Mouse (Mus musculus) gastrocnemius, adult 2 months (tissue): ENCODE data around the gene BC048507. TPM values are rescaled to one million over a fixed set of nuclear protein-coding genes. Genes with fewer than 3 reads are reported as not detected.
A peak's percentile ranks its signal among the peaks of the same experiment; 100 is the strongest.
"Not testable (repeated sequence)": the region's sequence is repeated elsewhere in the genome, so short reads cannot be mapped to it uniquely, and the experiment has no call there.

Source experiments
- DNase-seq: peaks from one replicate; pipeline ENCODE4 v3.0.0; 2022
- H3K27ac ChIP-seq: fragments of 200-600 bp; 2 replicates; pipeline ENCODE4 v1.8.1; 2022; ENCODE audit warnings: mild to moderate bottlenecking
- H3K4me3 ChIP-seq: fragments of 200-600 bp; 2 replicates; pipeline ENCODE4 v1.8.1; 2022; ENCODE audit warnings: mild to moderate bottlenecking, moderate library complexity
- CTCF ChIP-seq: fragments of 200-600 bp; IDR thresholded peaks from 2 replicates; pipeline ENCODE4 v1.8.1; 2022; ENCODE audit warnings: antibody characterized with exemption, mild to moderate bottlenecking, moderate library complexity
- intact Hi-C: fragments of 180-260 bp; cut with DNase I; formaldehyde crosslinking; loops from one replicate; pipeline ENCODE4 v1.15.1; 2025
- total RNA-seq, 2 experiments: library from RNA; stranded (reverse); gene quantifications; 2 replicates each; pipeline ENCODE4 v1.2.3; 2021

The BC048507 gene
- total RNA-seq, 2 experiments from 2014 or later = not detected

GRCm38 (mm10) chr13:67862508-67862907 lies 618 bp upstream of the BC048507 start:
- DNase-seq = no peak
- TF ChIP-seq CTCF = no peak
- intact Hi-C loops = no loop called here
- H3K4me3 ChIP-seq = no peak overlapping the region
- no peak overlapping the region for H3K27ac ChIP-seq

- no peak for TF ChIP-seq CTCF
- intact Hi-C loops = no loop called here
Observed at GRCm38 (mm10) chr13:67864764-67865350, 1.7 kb downstream of the BC048507 start.

GRCm38 (mm10) chr13:67867899-67868298 lies 4.8 kb downstream of the BC048507 start:
- intact Hi-C loops = no loop called here
- peak; percentile 18; the same call in 1 of the 2 replicates for TF ChIP-seq CTCF
- Histone ChIP-seq H3K4me3 (no peak overlapping the region), H3K27ac (no peak overlapping the region)
- no peak for DNase-seq

More at GRCm38 (mm10) chr13:67864764-67865350, 1.7 kb downstream of the BC048507 start:
- DNase-seq = no peak
- Histone ChIP-seq H3K4me3 (no peak overlapping the region), H3K27ac (no peak overlapping the region)

GRCm38 (mm10) chr13:67876049-67876698 lies 13.0 kb downstream of the BC048507 start:
- intact Hi-C loops, DNase-seq, H3K27ac ChIP-seq, H3K4me3 ChIP-seq: not testable (repeated sequence)

GRCm38 (mm10) chr13:67876699-67877254 lies 13.7 kb downstream of the BC048507 start:
- no peak overlapping the region for H3K4me3 ChIP-seq
- TF ChIP-seq CTCF = no peak
- intact Hi-C loops = no loop called here
- H3K27ac ChIP-seq = no peak overlapping the region
- DNase-seq = no peak

GRCm38 (mm10) chr13:67883966-67884365 lies 20.8 kb downstream of the BC048507 start:
- no peak for TF ChIP-seq CTCF
- Histone ChIP-seq H3K27ac (no peak overlapping the region), H3K4me3 (no peak overlapping the region)
- DNase-seq = no peak
- intact Hi-C loops = no loop called here

DNA sequence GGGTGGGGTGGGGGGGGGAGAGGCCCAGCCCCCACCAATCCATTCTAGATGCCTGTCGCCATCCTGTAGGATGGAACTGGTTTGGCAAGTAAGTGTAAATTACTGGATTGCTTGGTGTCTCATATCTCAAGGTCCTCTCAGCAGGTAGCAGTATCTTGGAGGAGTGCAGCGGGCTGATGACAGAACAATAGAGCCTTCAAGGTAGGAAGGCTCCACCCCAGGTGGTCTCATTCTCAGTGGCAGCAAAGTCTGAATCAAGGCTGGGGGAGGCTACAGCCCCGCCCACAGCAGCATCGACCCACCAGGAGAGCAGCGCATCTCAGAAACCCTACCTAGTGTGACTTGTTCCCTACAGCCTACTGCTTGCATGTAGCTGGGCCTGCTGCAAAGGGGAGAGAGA lies 46.6 kb downstream of the BC048507 start:
- no peak for DNase-seq
- no peak for TF ChIP-seq CTCF
- Histone ChIP-seq H3K27ac (no peak overlapping the region), H3K4me3 (no peak overlapping the region)
- intact Hi-C loops = no loop called here

Other genes with a start within 250 kb of the BC048507 start
- gene Gm49345, start 225.6 kb upstream of the BC048507 start, total RNA-seq = 1 to 10 TPM in 1 of 2 experiments, under 1 TPM in 1; 0.13 to 1.6 TPM
- 1 to 10 TPM; 3.6 to 3.7 TPM for gene Zfp729a, start 225.5 kb upstream of the BC048507 start, total RNA-seq
- gene Zfp738, start 176.3 kb upstream of the BC048507 start, total RNA-seq = 1 to 10 TPM; 2.3 to 3.5 TPM
- 1 to 10 TPM; 3.5 to 4.8 TPM for gene Zfp65, start 134.2 kb upstream of the BC048507 start, total RNA-seq
- 1 to 10 TPM; 1.6 TPM for gene Zfp85, start 108.1 kb upstream of the BC048507 start, total RNA-seq
- gene Zfp493, start 83.6 kb upstream of the BC048507 start, total RNA-seq = 1 to 10 TPM; 3.6 to 5.5 TPM
- 1 to 10 TPM; 1.6 to 1.8 TPM for gene Zfp273, start 49.6 kb upstream of the BC048507 start, total RNA-seq
- 1 to 10 TPM in 1 of 2 experiments, under 1 TPM in 1; 0.64 to 1.1 TPM for gene Gm10037, start 32.2 kb upstream of the BC048507 start, total RNA-seq